Mouse (Mus musculus) kidney, embryonic 16.5 days (tissue): Measurements from ENCODE around the gene Zfp987. TPM values are rescaled to one million over a fixed set of nuclear protein-coding genes. Genes with fewer than 3 reads are reported as not detected.
"Not testable (repeated sequence)": the region's sequence is repeated elsewhere in the genome, so short reads cannot be mapped to it uniquely, and the experiment has no call there.

Experiments used
- ATAC-seq: fragments of 200-750 bp; cut with Nextera tagmentation; 2 replicates; pipeline ENCODE4 v1.8.0; 2017; ENCODE audit warnings: moderate TSS enrichment; ENCODE audit not compliant: low FRiP score, low TSS enrichment
- H3K27ac ChIP-seq: fragments of 300-500 bp; sonication (generic); 2 replicates; pipeline ENCODE4 v1.5.1; 2014; ENCODE audit warnings: low read length
- H3K27me3 ChIP-seq: fragments of 300-500 bp; sonication (generic); 2 replicates; pipeline ENCODE4 v1.6.1; 2014; ENCODE audit warnings: low read length, control low read depth, mixed read lengths; ENCODE audit not compliant: insufficient read depth
- H3K36me3 ChIP-seq: fragments of 300-500 bp; sonication (generic); 2 replicates; pipeline ENCODE4 v1.6.1; 2014; ENCODE audit warnings: low read length, control low read depth, mixed read lengths; ENCODE audit not compliant: insufficient read depth
- H3K4me1 ChIP-seq: fragments of 300-500 bp; sonication (generic); 2 replicates; pipeline ENCODE4 v1.6.1; 2014; ENCODE audit warnings: low read length, control low read depth, mixed read lengths; ENCODE audit not compliant: insufficient read depth
- H3K4me2 ChIP-seq: fragments of 300-500 bp; sonication (generic); replicated peaks from 2 replicates; pipeline ENCODE4 v1.6.1; 2014; ENCODE audit warnings: low read depth, low read length
- H3K4me3 ChIP-seq: fragments of 300-500 bp; sonication (generic); 2 replicates; pipeline ENCODE4 v1.5.1; 2014; ENCODE audit warnings: mild to moderate bottlenecking, low read length
- H3K9ac ChIP-seq: fragments of 300-500 bp; sonication (generic); replicated peaks from 2 replicates; pipeline ENCODE4 v1.6.1; 2014; ENCODE audit warnings: low read length
- H3K9me3 ChIP-seq: fragments of 300-500 bp; sonication (generic); 2 replicates; pipeline ENCODE4 v1.6.1; 2016; ENCODE audit warnings: low read length, control low read depth
- WGBS: fragments of 180-500 bp; shearing (Covaris S2); extraction: QIAGEN DNeasy Blood & Tissue Kit; methylation state at CpG from one replicate; pipeline ENCODE4 v1.1.7; 2014; 5-methylcytosine and 5-hydroxymethylcytosine counted together
- polyA plus RNA-seq: library from polyadenylated mRNA; unstranded; fragments of >200 nt; fragmentation: Nextera tagmentation; extraction: Ambion mirVana; gene quantifications from 2 replicates; pipeline ENCODE4 v1.2.1, GENCODE M21; 2015

Zfp987 gene
- polyA plus RNA-seq, 1 experiment from 2014 or later, result not detected

DNA sequence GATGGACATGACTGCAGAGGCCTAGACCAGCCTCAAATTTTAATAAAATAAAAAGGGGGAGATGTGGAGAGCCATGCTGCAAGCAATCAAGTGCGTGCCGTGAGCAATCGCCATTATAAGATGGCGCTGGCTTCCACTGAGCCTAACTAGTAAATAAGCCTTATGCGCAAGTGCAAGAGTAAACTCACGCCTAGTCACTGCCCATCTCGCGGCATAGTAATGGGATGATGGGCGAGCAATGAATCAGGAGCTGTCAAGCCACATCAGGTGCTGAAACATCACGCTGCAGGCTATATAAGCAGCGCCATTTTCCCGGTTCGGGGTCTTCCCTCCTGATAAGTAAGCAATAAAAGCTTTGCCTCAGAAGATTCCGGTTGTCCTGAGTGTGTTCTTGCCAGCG is 33.5 kb upstream of the Zfp987 start:
- H3K9ac ChIP-seq, H3K27ac ChIP-seq, H3K36me3 ChIP-seq, H3K4me1 ChIP-seq, H3K4me3 ChIP-seq, ATAC-seq, H3K27me3 ChIP-seq, H3K4me2 ChIP-seq: not testable (repeated sequence)
- WGBS, result 87% methylated on average over 15 of the region's 15 CpGs
- H3K9me3 ChIP-seq, result peaks cover 44% of the 10 kb centered on the region

- H3K36me3 ChIP-seq, H3K4me1 ChIP-seq, H3K27me3 ChIP-seq, ATAC-seq, H3K27ac ChIP-seq, H3K9ac ChIP-seq, H3K4me2 ChIP-seq, H3K4me3 ChIP-seq: not testable (repeated sequence)
- 78% methylated on average over 4 of the region's 5 CpGs for WGBS
- peaks cover 38% of the 10 kb centered on the region for H3K9me3 ChIP-seq
Observed at GRCm38 (mm10) chr4:146064807-146065206, 32.3 kb upstream of the Zfp987 start.

- H3K36me3 ChIP-seq, H3K27ac ChIP-seq, H3K4me1 ChIP-seq, H3K9ac ChIP-seq, H3K27me3 ChIP-seq, ATAC-seq: not testable (repeated sequence)
- Histone ChIP-seq H3K9me3 (peaks cover 29% of the 10 kb centered on the region), H3K4me3 (peak overlapping the region; percentile 25), H3K4me2 (peak overlapping the region; percentile 46)
- WGBS, result 40% methylated on average over 31 of the region's 45 CpGs
Observed at GRCm38 (mm10) chr4:146066932-146067580, 30.0 kb upstream of the Zfp987 start.

DNA sequence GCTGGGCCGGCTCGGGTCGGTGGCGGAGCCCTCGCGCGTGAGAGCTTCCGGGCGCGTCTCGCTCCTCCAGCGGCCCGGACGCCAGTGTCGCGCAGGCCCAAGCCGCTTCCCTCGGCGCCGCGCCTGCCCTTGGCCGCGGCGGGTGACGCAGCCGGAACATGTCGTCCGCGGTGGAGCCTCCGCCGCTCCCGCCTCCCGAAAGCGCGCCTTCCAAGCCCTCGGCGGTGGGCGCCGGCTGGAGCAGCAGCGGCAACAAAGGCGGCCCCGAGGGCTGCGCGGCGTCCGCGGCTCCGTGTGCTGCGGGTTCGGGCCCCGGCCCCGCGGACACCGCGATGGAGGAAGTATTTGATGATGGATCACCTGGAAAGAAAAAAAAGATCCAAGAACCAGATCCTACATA is 29.5 kb upstream of the Zfp987 start:
- H3K36me3 ChIP-seq, H3K27me3 ChIP-seq, H3K27ac ChIP-seq, ATAC-seq, H3K4me1 ChIP-seq, H3K9ac ChIP-seq: not testable (repeated sequence)
- peak overlapping the region; percentile 25 for H3K4me3 ChIP-seq
- peak overlapping the region; percentile 46 for H3K4me2 ChIP-seq
- peaks cover 26% of the 10 kb centered on the region for H3K9me3 ChIP-seq
- WGBS, result 21% methylated on average over 51 of the region's 55 CpGs

DNA sequence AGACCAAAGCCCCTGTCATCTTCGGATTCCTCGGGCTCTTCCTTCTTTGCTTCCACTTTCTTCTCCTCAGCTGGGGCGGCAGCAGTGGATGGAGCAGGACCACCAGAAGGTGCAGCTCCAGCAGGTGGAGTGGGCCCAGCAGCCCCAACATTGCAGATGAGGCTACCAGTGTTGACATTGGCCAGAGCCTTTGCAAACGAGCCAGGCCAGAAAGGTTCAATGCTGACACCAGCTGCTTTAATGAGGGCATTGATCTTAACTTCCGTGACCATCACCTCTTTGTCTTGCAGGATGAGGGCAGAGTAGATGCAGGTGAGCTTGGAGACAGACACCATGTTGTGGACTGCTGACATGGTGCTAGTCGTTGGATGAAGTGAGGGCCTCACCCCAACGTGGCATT is 23.8 kb upstream of the Zfp987 start:
- H3K4me1 ChIP-seq, H3K4me3 ChIP-seq, H3K27ac ChIP-seq, H3K4me2 ChIP-seq, H3K36me3 ChIP-seq, H3K27me3 ChIP-seq, ATAC-seq, H3K9me3 ChIP-seq, H3K9ac ChIP-seq: not testable (repeated sequence)
- 82% methylated on average over 5 of the region's 7 CpGs for WGBS

DNA sequence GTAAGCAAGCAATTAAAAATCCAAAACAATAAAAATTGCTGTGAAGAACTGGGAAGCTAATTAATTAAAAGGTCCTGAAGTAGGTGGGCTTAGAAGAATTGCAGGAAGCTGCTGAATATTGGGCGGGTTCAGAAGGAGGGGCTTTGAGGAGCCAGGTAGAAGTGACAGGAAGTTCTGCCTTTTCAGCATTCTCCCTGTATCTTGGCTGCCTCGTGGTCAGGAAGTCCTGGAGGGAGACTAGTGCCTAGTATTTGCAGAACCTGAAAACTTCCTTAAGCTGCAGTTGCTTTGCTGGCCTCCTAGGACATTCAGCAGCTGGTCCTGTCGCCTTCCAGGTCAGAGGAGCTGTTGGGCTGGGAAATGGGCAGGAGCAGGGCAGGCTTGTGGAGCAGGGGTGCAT is 4.3 kb downstream of the Zfp987 start:
- not testable (repeated sequence) for H3K9me3 ChIP-seq, H3K27ac ChIP-seq, ATAC-seq, H3K4me3 ChIP-seq, H3K4me1 ChIP-seq, H3K9ac ChIP-seq, H3K4me2 ChIP-seq, H3K27me3 ChIP-seq, H3K36me3 ChIP-seq
- 44% methylated on average over 3 of the region's 3 CpGs for WGBS

DNA sequence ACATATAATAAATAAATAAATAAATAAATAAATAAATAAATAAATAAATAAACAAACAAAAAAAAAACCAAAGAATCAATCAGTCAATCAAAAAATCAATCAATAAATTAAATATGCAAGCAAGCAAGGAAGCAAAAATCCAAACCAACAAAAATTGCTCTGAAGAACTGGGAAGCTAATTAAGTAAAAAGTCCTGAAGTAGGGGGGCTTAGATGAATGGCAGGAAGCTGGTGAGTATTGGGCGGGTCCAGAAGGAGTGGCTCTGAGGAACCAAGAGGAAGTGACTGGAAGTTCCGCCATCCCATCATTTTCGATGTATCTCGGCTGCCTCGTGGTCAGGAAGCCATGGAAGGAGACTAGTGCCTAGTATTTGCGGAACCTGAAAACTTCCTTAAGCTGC is 59.4 kb downstream of the Zfp987 start, which contains the start of gene Zfp600:
TSS of gene Zfp600 (plus strand) at position 301 of the 400 bp plus-strand sequence.
- not testable (repeated sequence) for H3K9ac ChIP-seq, H3K4me2 ChIP-seq, H3K4me3 ChIP-seq, H3K27me3 ChIP-seq, H3K36me3 ChIP-seq, H3K4me1 ChIP-seq, H3K27ac ChIP-seq, ATAC-seq, H3K9me3 ChIP-seq
- WGBS, result no CpG with 5 or more reads among the region's 6 CpGs

DNA sequence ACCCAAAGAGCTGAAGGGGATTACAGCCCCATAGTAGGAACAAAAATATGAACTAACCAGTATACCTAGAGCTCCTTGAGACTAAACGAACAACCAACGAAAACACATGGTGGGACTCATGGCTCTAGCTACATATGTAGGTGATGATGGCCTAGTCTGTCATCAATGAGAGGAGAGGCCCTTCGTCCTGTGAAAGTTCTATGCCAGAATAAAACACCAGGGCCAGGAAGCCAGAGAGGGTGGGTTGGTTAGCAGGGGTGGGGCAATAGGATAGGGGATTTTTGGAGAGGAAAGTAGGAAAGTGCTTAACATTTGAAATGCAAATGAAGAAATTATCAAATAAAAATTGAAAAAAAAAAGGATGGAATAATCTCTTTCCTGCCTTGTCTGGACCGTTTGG is 65.8 kb downstream of the Zfp987 start:
- H3K4me2 ChIP-seq, H3K4me3 ChIP-seq, ATAC-seq, H3K36me3 ChIP-seq, H3K9me3 ChIP-seq, H3K27me3 ChIP-seq, H3K9ac ChIP-seq, H3K27ac ChIP-seq, H3K4me1 ChIP-seq: not testable (repeated sequence)
- WGBS, result 83% methylated on average over 2 of the region's 4 CpGs

- not testable (repeated sequence) for H3K27ac ChIP-seq, H3K4me1 ChIP-seq, H3K27me3 ChIP-seq, H3K4me2 ChIP-seq, H3K36me3 ChIP-seq, ATAC-seq, H3K9me3 ChIP-seq, H3K4me3 ChIP-seq, H3K9ac ChIP-seq
- 82% methylated on average over 3 of the region's 3 CpGs for WGBS
Observed at GRCm38 (mm10) chr4:146167202-146167832, 70.2 kb downstream of the Zfp987 start.

DNA sequence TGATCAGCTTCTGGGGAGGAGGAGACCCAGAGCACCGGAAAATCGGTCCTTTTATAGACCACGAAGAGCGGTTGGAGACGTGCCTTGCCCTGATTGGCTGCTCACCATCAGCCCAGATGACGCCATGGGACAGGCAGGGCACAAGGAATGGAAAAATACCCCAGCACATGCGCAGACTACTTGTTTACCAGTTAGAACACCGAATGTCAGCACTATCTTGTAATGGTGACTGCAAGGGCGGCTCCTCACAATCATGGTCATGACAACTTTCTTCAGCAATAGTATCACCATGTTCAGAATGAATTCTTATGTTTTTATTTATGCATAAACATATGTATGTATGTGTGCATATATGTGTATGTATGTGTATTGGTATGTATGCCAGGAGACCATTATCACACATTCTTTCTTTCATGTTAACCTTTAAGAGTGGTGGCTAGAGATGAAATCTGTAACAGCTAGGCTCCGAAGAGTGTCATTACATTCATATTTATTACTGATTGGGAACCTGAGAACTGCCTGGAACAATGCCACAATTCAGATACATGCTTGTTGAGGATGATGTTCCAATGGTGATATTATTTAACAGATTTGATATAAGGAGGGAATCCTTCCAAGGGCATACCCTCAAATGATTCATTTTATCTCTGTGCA is 70.9 kb downstream of the Zfp987 start:
- peak; percentile 59; the same call in 1 of the 2 replicates for ATAC-seq
- H3K9ac ChIP-seq, H3K27ac ChIP-seq, H3K4me1 ChIP-seq, H3K9me3 ChIP-seq, H3K4me3 ChIP-seq, H3K36me3 ChIP-seq, H3K4me2 ChIP-seq, H3K27me3 ChIP-seq: not testable (repeated sequence)
- 83% methylated on average over 10 of the region's 10 CpGs for WGBS
